Mouse (Mus musculus) MEL (cell line): ENCODE measurements around the gene Wbp4. TPM values are rescaled to one million over a fixed set of nuclear protein-coding genes. Genes with fewer than 3 reads are reported as not detected.

Source experiments
- DNase-seq: peaks from one replicate; pipeline ENCODE4 v3.0.0; 2011; ENCODE audit warnings: low read depth, low spot score
- H3K27ac ChIP-seq: 2 replicates; pipeline ENCODE4 v1.5.1; 2012; ENCODE audit warnings: low read depth, mild to moderate bottlenecking, control low read depth, low read length, moderate library complexity; ENCODE audit not compliant: control insufficient read depth
- H3K27me3 ChIP-seq, 2 experiments: fragments of 150-350 bp in 1 of 2; sonication (generic) in 1 of 2; 2 replicates each; pipeline ENCODE4 v1.6.1; 2012; ENCODE audit warnings: low read length in 2 of 2, mild to moderate bottlenecking in 2 of 2, improper control_type of control experiment in 1 of 2, moderate library complexity in 1 of 2; ENCODE audit not compliant: insufficient read depth in 2 of 2, control insufficient read depth in 1 of 2
- H3K36me3 ChIP-seq, 2 experiments: 2 replicates each; pipeline ENCODE4 v1.6.1; 2012 to 2014; ENCODE audit warnings: low read length in 2 of 2, improper control_type of control experiment in 1 of 2, inconsistent platforms in 1 of 2, mild to moderate bottlenecking in 1 of 2; ENCODE audit not compliant: insufficient read depth in 2 of 2, control insufficient read depth in 1 of 2
- H3K4me1 ChIP-seq, 2 experiments: fragments of 150-350 bp in 1 of 2; sonication (generic) in 1 of 2; 2 replicates each; pipeline ENCODE4 v1.6.1; 2012; ENCODE audit warnings: low read length in 2 of 2, improper control_type of control experiment in 1 of 2, mild to moderate bottlenecking in 1 of 2; ENCODE audit not compliant: insufficient read depth in 2 of 2, control insufficient read depth in 1 of 2
- H3K4me3 ChIP-seq, 2 experiments: fragments of 150-350 bp in 1 of 2; sonication (generic) in 1 of 2; 2 replicates each; pipeline ENCODE4 v1.5.1; 2012; ENCODE audit warnings: low read depth in 2 of 2, low read length in 2 of 2, mild to moderate bottlenecking in 2 of 2, moderate library complexity in 2 of 2, control low read depth in 1 of 2, improper control_type of control experiment in 1 of 2; ENCODE audit not compliant: control insufficient read depth in 1 of 2, insufficient read depth in 1 of 2
- H3K79me2 ChIP-seq: 2 replicates; pipeline ENCODE4 v1.6.1; 2012; ENCODE audit warnings: mild to moderate bottlenecking, low read length, moderate library complexity; ENCODE audit not compliant: control insufficient read depth, poor library complexity, insufficient read depth
- H3K9ac ChIP-seq: 2 replicates; pipeline ENCODE4 v1.6.1; 2012; ENCODE audit warnings: low read depth, mild to moderate bottlenecking, control low read depth, low read length, moderate library complexity; ENCODE audit not compliant: control insufficient read depth, poor library complexity, severe bottlenecking
- H3K9me3 ChIP-seq: fragments of 150-350 bp; sonication (generic); replicated peaks from 2 replicates; pipeline ENCODE4 v1.6.1; 2012; ENCODE audit warnings: mild to moderate bottlenecking, low read length, improper control_type of control experiment, moderate library complexity; ENCODE audit not compliant: insufficient read depth
- BHLHE40 ChIP-seq: IDR thresholded peaks from 2 replicates; pipeline ENCODE4 v1.6.1; 2012; ENCODE audit warnings: low read depth, mild to moderate bottlenecking, inconsistent platforms, low read length, improper control_type of control experiment, borderline replicate concordance
- CHD1 ChIP-seq: IDR thresholded peaks from 2 replicates; pipeline ENCODE4 v1.6.1; 2012; ENCODE audit warnings: low read depth, mild to moderate bottlenecking, inconsistent platforms, low read length, improper control_type of control experiment
- CHD2 ChIP-seq: IDR thresholded peaks from 2 replicates; pipeline ENCODE4 v1.6.1; 2011; ENCODE audit warnings: low read length, improper control_type of control experiment
- CTCF ChIP-seq, 3 experiments: IDR thresholded peaks in 2 of 3; conservative IDR thresholded peaks in 1 of 3; 2 replicates each; pipeline ENCODE4 v1.5.1; 2011 to 2012; ENCODE audit warnings: low read length in 3 of 3, low read depth in 2 of 3, mild to moderate bottlenecking in 2 of 3, improper control_type of control experiment in 1 of 3, inconsistent platforms in 1 of 3, mixed read lengths in 1 of 3, moderate library complexity in 1 of 3; ENCODE audit not compliant: control insufficient read depth in 1 of 3, insufficient read depth in 1 of 3, poor library complexity in 1 of 3, severe bottlenecking in 1 of 3
- E2F4 ChIP-seq: IDR thresholded peaks from 2 replicates; pipeline ENCODE4 v1.6.1; 2011; ENCODE audit warnings: low read depth, low read length, improper control_type of control experiment, borderline replicate concordance
- ELF1 ChIP-seq: IDR thresholded peaks from 2 replicates; pipeline ENCODE4 v1.6.1; 2014; ENCODE audit warnings: low read depth, mild to moderate bottlenecking, inconsistent platforms, low read length, improper control_type of control experiment, moderate library complexity
- EP300 ChIP-seq, 2 experiments: IDR thresholded peaks; 2 replicates each; pipeline ENCODE4 v1.6.1; 2011; ENCODE audit warnings: improper control_type of control experiment in 2 of 2, low read length in 2 of 2, low read depth in 1 of 2, mild to moderate bottlenecking in 1 of 2
- ETS1 ChIP-seq: IDR thresholded peaks from 2 replicates; pipeline ENCODE4 v1.6.1; 2012; ENCODE audit warnings: low read depth, mild to moderate bottlenecking, inconsistent platforms, low read length, improper control_type of control experiment, moderate library complexity
- JUND ChIP-seq: IDR thresholded peaks from 2 replicates; pipeline ENCODE4 v1.6.1; 2011; ENCODE audit warnings: low read depth, mild to moderate bottlenecking, improper control_type of control experiment, low read length
- KAT2A ChIP-seq: conservative IDR thresholded peaks from 2 replicates; pipeline ENCODE4 v1.6.1; 2012; ENCODE audit warnings: low read depth, low read length, improper control_type of control experiment, inconsistent platforms
- MXI1 ChIP-seq: IDR thresholded peaks from 2 replicates; pipeline ENCODE4 v1.6.1; 2011; ENCODE audit warnings: mild to moderate bottlenecking, low read depth, low read length, improper control_type of control experiment
- MYB ChIP-seq: IDR thresholded peaks from 2 replicates; pipeline ENCODE4 v1.6.1; 2011; ENCODE audit warnings: mild to moderate bottlenecking, low read depth, low read length, improper control_type of control experiment
- NELFE ChIP-seq: IDR thresholded peaks from 2 replicates; pipeline ENCODE4 v1.6.1; 2011; ENCODE audit warnings: low read depth, low read length, improper control_type of control experiment
- NRF1 ChIP-seq: IDR thresholded peaks from 2 replicates; pipeline ENCODE4 v1.6.1; 2014; ENCODE audit warnings: low read depth, mild to moderate bottlenecking, inconsistent platforms, low read length, improper control_type of control experiment, moderate library complexity; ENCODE audit not compliant: poor library complexity, insufficient read depth, severe bottlenecking
- POLR2A ChIP-seq, 2 experiments: IDR thresholded peaks; 2 replicates each; pipeline ENCODE4 v1.6.1; 2011 to 2012; ENCODE audit warnings: low read length in 2 of 2, mild to moderate bottlenecking in 2 of 2, control low read depth in 1 of 2, improper control_type of control experiment in 1 of 2, low read depth in 1 of 2, moderate library complexity in 1 of 2; ENCODE audit not compliant: control insufficient read depth in 1 of 2, insufficient read depth in 1 of 2, poor library complexity in 1 of 2
- POLR2AphosphoS5 ChIP-seq: IDR thresholded peaks from 2 replicates; pipeline ENCODE4 v1.6.1; 2012; ENCODE audit warnings: low read depth, borderline replicate concordance, mild to moderate bottlenecking, inconsistent platforms, low read length, moderate library complexity, mixed read lengths
- RAD21 ChIP-seq: IDR thresholded peaks from 2 replicates; pipeline ENCODE4 v1.6.1; 2011; ENCODE audit warnings: mild to moderate bottlenecking, low read depth, low read length, improper control_type of control experiment
- SIN3A ChIP-seq: IDR thresholded peaks from 2 replicates; pipeline ENCODE4 v1.6.1; 2012; ENCODE audit warnings: low read length, improper control_type of control experiment, inconsistent platforms
- TBP ChIP-seq: IDR thresholded peaks from 2 replicates; pipeline ENCODE4 v1.8.0; 2011; ENCODE audit warnings: low read depth, low read length, improper control_type of control experiment
- TCF12 ChIP-seq: IDR thresholded peaks from 2 replicates; pipeline ENCODE4 v1.6.1; 2014; ENCODE audit warnings: low read depth, mild to moderate bottlenecking, inconsistent platforms, low read length, improper control_type of control experiment, moderate library complexity
- UBTF ChIP-seq: IDR thresholded peaks from 2 replicates; pipeline ENCODE4 v1.6.1; 2012; ENCODE audit warnings: low read depth, mild to moderate bottlenecking, inconsistent platforms, low read length, improper control_type of control experiment, moderate library complexity, borderline replicate concordance; ENCODE audit not compliant: insufficient read depth
- USF1 ChIP-seq: IDR thresholded peaks from 2 replicates; pipeline ENCODE4 v1.6.1; 2014; ENCODE audit warnings: low read depth, mild to moderate bottlenecking, inconsistent platforms, low read length, improper control_type of control experiment, moderate library complexity
- USF2 ChIP-seq, 2 experiments: IDR thresholded peaks; 2 replicates each; pipeline ENCODE4 v1.6.1; 2011 to 2012; ENCODE audit warnings: improper control_type of control experiment in 2 of 2, low read length in 2 of 2, borderline replicate concordance in 1 of 2, inconsistent platforms in 1 of 2, low read depth in 1 of 2, mild to moderate bottlenecking in 1 of 2; ENCODE audit not compliant: insufficient read depth in 1 of 2
- ZC3H11A ChIP-seq: IDR thresholded peaks from 2 replicates; pipeline ENCODE4 v1.6.1; 2012; ENCODE audit warnings: low read depth, mild to moderate bottlenecking, inconsistent platforms, low read length, improper control_type of control experiment
- ZKSCAN1 ChIP-seq: IDR thresholded peaks from 2 replicates; pipeline ENCODE4 v1.6.1; 2012; ENCODE audit warnings: low read depth, mild to moderate bottlenecking, inconsistent platforms, low read length, improper control_type of control experiment, moderate library complexity
- ZNF384 ChIP-seq: IDR thresholded peaks from 2 replicates; pipeline ENCODE4 v1.6.1; 2012; ENCODE audit warnings: low read depth, mild to moderate bottlenecking, inconsistent platforms, low read length, improper control_type of control experiment
- polyA plus RNA-seq, 2 experiments: library from polyadenylated mRNA; stranded (reverse) in 1 of 2; unstranded in 1 of 2; fragments of >175 nt in 1 of 2; fragments of >200 nt in 1 of 2; gene quantifications; 2 replicates each; pipeline versions ENCODE4 v1.2.1 to v1.2.4; 2012; ENCODE audit warnings: low replicate concordance in 2 of 2, low read depth in 1 of 2; ENCODE audit not compliant: insufficient read length in 2 of 2, insufficient read depth in 1 of 2, missing spikeins in 1 of 2
- total RNA-seq: library from RNA; depleted of rRNA; stranded (reverse); fragments of 300-350 nt; gene quantifications from 2 replicates; pipeline ENCODE4 v1.2.3, GENCODE M21; 2012

The Wbp4 gene
- total and polyA plus RNA-seq, 3 experiments = 15.9 to 87.6 (median 22.1) TPM

DNA sequence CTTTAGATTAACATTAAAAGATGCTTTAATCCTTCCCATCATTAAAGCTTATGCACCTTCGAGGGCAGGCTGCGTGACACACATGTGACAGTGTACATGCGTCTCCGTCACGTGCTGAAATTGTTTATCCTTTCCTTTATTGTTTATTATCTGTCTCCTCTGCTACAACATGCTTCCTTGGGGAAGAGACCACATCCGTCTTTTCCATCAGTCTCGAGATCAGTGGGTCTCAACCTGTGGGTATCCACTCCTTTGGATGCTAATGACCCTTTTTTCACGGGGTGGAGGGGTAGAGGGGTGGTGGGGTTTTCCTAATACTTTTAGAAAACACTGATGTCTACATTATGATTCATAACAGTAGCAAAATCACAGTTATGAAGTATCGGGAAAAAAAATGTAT, 36.7 kb downstream of the Wbp4 start:
- peaks cover 0 to 4% of the 10 kb centered on the region in 2 experiments; a peak in 1 of 4 replicates for H3K4me1 ChIP-seq
- H3K9ac ChIP-seq = no peak overlapping the region
- peaks cover 0 to 6% of the 10 kb centered on the region in 2 experiments; a peak in 1 of 4 replicates for H3K36me3 ChIP-seq
- no peaks in the 10 kb centered on the region for H3K79me2 ChIP-seq
- no peak for TF ChIP-seq ETS1
- TF ChIP-seq ZNF384 = no peak
- TF ChIP-seq ZC3H11A = no peak
- no peak for TF ChIP-seq KAT2A
- TF ChIP-seq RAD21 = no peak
- no peak for TF ChIP-seq POLR2AphosphoS5
- TF ChIP-seq TCF12 = no peak
- no peak for TF ChIP-seq SIN3A
- TF ChIP-seq POLR2A (IDR thresholded peaks at IDR 0.05; ENCODE audit: control insufficient read depth in 1 of 2, insufficient read depth in 1 of 2, low read depth in 1 of 2, low read length in 2 of 2, poor library complexity in 1 of 2) = no peak
- TF ChIP-seq MXI1 = no peak
- TF ChIP-seq USF2 (IDR thresholded peaks at IDR 0.05; ENCODE audit: borderline replicate concordance in 1 of 2, insufficient read depth in 1 of 2, low read depth in 1 of 2, low read length in 2 of 2) = no peak
- H3K9me3 ChIP-seq = no peaks in the 10 kb centered on the region
- H3K4me3 ChIP-seq = no peak overlapping the region
- no peaks in the 10 kb centered on the region for H3K27me3 ChIP-seq
- H3K27ac ChIP-seq = no peak overlapping the region
- DNase-seq = no peak

DNA sequence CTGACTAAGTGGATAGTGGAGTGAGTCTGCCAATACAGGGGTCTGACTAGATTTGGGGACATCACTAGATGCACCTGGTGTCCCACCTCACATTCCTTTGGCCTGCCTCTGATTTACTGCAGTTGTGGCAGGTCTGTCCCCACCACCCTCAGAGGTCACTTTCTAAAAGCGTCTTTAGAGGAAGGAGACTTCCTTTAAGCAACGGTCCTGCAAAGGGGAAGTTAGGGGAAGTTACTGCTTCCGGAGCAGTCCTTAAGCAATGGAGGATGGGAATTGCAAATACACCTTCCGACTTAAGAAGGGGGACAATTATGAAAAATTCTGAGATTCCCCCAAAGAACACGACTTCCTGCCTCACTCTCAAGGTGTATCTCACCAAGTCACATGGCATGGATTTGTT, 39.9 kb downstream of the Wbp4 start:
- Histone ChIP-seq H3K9ac (no peak overlapping the region), H3K9me3 (no peaks in the 10 kb centered on the region), H3K4me1 (peaks cover 0 to 4% of the 10 kb centered on the region in 2 experiments; a peak in 1 of 4 replicates), H3K4me3 (no peak overlapping the region), H3K79me2 (no peaks in the 10 kb centered on the region), H3K27ac (no peak overlapping the region), H3K27me3 (no peaks in the 10 kb centered on the region), H3K36me3 (peaks cover 0 to 6% of the 10 kb centered on the region in 2 experiments; a peak in 1 of 4 replicates)
- DNase-seq = peak; percentile 29
- TF ChIP-seq NRF1 = no peak
- no peak for TF ChIP-seq NELFE
- TF ChIP-seq ETS1 = no peak
- TF ChIP-seq ELF1 = no peak
- TF ChIP-seq E2F4 = no peak
- TF ChIP-seq MXI1 = no peak
- no peak for TF ChIP-seq CTCF (IDR thresholded peaks at IDR 0.05 in 2 of 3, conservative IDR thresholded peaks at IDR 0.05 in 1 of 3; ENCODE audit: control insufficient read depth in 1 of 3, insufficient read depth in 1 of 3, low read depth in 2 of 3, low read length in 3 of 3, poor library complexity in 1 of 3, severe bottlenecking in 1 of 3)
- no peak for TF ChIP-seq USF1
- TF ChIP-seq SIN3A = no peak
- TF ChIP-seq UBTF = no peak
- TF ChIP-seq MYB = no peak
- no peak for TF ChIP-seq ZNF384
- TF ChIP-seq ZKSCAN1 = no peak
- no peak for TF ChIP-seq JUND
- no peak for TF ChIP-seq EP300 (IDR thresholded peaks at IDR 0.05; ENCODE audit: low read depth in 1 of 2, low read length in 2 of 2)
- TF ChIP-seq BHLHE40 = no peak
- no peak for TF ChIP-seq CHD2
- no peak for TF ChIP-seq TBP
- no peak for TF ChIP-seq CHD1
- TF ChIP-seq KAT2A = no peak
